Mouse (Mus musculus): ENCODE data around the gene Galk1. TPM values are rescaled to one million over a fixed set of nuclear protein-coding genes. Genes with fewer than 3 reads are reported as not detected.
"Not testable (repeated sequence)": the region's sequence is repeated elsewhere in the genome, so short reads cannot be mapped to it uniquely, and the experiment has no call there.

Galk1 gene
- polyA plus RNA-seq, 1 experiment = 46.9 TPM

DNA sequence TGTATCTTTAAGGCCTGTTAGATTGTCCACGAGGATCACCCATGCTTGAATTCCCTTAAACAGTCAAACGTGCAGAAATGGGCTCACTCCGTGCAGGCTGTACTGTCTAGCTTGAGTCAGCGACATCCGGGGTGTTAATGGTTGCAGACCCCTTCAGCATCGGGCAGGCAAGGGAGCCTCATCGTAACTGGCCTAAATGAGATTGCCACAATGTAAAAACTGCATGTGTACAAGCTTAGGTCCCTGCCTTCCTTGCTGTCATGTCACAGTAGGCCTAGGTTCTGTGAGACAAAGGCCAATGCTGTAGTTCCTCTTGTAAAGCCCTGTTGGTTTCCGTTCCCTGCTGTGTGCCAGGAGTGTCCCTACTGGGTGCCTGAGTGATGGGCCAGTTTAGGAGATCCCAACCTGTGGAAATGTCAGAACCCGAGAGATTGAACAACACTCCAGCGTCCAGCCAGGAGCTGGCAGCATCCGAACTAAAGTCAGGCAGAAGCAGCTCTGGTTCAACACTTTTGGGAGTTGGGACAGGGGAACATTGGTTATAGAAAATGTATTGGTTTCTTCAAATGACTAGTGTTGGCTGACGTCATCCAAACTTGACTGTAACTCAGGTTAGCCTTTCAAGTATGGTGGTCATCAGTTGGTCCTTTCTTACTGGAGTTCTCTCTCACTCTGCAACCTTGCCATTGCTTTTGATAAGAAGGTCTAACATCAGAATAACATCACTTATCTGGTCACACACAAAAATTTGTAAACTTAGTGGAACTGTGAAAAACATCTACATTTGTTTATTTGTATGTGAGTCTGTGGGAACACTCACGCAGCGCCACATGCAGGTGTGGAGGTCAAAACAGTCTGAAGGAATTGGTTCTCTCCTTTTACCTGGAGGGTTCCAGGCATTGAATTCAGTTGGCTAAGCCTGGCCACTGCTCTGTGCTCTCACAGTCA lies 18.7 kb upstream of the Galk1 start:
- no peak for DNase-seq (ENCODE audit: low read depth)

DNA sequence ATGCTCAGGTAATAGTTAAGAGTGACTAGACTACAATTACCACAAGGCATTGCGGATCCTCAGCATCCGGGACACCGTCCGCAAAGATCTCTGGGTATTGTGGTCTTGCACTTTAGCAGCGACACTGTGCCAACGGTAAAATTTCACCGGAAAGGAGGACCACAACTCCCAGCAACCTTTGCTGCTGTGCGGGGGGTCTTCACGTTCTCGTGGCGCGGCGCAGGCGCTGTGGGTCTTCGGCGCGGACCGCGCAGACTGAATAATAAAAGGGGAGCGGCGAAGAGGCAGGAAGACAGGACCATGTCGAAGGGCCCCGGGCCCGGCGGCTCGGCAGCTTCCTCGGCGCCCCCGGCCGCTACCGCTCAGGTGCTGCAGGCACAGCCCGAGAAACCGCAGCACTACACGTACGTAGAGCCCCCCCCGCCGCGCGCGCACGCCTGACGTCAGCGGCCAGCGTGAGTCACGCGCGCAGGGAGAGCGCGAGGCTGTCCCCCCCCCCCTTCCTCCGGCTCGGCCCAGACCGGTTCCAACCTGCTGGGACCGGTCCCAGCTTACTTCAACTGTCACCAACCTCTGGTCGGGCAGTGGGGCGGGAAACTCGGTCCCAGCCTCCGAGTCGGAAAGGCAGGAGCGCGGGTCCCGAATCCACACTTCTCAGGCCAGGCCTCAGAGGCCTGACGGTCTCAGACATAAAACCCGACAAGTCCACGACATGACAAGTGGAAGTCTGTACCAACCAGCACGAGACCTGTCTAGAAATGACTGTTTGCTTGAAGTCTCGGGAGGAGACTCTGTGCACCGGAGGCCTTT lies 17.8 kb upstream of the Galk1 start, which contains the start of gene Unk:
Unk (plus strand) TSS at position 235 of the 810 bp plus-strand sequence.
- peak; percentile 95 for DNase-seq (ENCODE audit: low read depth)

DNA sequence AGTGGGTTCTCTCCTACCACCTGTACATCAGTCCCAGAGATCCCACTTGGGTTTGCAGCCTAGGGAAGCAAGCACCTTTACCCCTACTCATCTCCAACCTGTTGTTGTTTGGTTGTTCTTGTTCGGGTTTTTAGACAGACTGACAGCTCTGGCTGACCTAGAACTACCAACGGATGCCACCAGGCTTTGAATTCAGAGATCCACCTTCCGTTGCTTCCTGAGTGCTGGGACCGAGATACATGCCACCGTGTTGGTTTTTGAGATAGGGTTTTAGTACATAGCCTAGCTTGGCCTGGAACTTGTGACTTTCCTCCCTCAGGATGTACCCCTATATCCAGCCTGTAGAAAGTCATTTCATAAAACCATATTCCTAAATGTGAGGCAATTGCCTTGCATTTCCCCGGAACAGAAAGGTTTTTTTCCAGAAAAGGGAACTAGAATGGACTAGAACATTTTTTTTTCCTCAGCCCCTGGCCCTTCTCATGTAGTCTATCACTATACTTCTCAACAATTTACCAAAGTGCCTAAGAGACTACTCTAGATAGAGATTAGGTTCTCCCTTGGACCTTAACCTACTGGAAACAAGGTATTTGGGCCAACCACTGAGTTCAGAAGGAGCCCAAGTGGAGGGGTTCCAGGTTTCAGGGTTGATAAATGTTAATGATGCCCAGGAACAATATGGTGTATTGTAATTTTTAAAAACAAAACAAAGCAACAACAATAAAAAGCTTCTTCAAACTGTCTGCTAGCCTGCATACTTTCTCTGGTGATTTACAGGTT lies 16.8 kb upstream of the Galk1 start:
- DNase-seq (ENCODE audit: low read depth) = no peak

DNA sequence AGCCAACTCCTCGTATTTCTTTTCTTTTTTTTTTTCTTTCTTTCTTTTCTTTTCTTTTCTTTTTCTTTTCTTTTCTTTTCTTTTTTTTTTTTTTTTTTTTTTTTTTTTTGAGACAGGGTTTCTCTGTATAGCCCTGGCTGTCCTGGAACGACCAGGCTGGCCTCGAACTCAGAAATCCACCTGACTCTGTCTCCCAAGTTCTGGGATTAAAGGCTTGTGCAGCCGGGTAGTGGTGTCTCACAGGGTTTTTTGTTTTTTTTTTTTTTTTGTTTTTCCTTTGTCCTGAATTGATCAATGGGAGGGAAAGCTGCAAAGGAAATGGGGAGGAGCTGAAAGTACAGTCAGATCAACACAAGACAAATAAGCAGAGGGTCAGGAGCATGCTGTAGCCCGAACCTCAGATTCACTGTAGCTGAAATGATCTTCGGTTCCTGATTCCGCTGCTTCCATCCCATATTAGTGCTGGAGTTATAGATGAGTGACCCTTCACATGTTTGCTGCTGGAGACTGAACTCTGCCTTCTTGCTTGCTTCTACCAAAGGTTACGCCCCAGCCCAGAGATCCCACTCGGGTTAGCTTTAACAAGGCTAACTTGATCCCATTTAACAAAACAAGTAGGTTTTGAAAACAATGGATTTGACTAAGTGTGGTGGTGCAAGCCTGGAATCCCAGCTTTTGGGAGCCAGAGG lies 15.8 kb upstream of the Galk1 start:
- DNase-seq (ENCODE audit: low read depth) = no peak

DNA sequence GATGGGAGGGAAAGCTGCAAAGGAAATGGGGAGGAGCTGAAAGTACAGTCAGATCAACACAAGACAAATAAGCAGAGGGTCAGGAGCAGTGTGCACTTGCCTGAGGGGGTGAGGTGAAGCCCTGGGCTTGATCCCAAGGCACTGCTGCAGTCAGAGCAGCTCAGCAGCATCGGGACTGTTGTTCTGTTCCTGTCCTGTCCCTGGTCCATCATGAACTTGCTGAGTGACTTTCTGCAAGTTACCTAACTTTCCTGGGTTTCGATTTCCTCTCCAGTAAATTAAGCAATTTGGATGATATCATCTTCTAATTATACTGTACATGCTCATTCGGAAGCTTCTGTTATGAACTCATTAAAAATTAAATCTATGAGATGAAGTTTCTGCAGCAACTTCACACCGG lies 15.2 kb upstream of the Galk1 start, which contains the start of gene H3f3b:
H3f3b (minus strand) TSS at position 207 of the 400 bp plus-strand sequence.
- DNase-seq (ENCODE audit: low read depth) = no peak

DNA sequence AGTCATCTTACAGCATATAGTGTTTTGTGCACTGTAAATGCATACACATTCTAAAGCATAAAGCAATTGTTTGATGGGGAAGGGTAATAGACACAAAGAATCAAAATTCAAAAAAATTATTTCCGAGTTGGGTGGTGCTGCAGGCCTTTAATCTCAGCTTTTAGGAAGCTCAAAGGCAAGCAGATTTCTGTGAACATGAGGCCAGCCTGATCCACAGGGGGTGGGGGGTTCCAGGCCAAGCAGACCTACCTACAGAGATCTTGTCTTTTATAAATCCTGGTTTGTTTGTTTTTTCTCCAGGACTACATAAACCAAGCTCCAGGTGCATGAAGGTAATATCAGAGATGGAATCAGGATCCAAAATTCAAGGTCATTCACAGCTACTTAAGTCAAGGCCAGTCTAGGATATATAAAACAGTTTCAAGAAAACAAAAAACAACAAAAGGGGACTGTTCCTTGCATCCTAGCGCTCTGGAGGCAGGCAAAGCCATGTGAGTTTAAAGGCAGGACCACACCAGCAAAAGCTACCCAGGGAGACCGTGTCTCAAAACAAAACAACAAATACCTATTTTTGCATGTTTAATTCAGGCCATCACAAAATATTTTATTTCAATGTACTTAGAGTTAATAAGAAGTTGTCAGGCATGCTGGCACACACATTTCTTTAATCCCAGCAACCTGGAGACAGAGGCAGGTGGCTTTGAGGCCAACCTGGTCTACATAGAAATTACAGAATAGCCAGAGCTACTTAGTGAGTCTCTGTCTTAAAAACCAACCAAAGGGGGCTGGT lies 12.7 kb upstream of the Galk1 start:
- no peak for DNase-seq (ENCODE audit: low read depth)

DNA sequence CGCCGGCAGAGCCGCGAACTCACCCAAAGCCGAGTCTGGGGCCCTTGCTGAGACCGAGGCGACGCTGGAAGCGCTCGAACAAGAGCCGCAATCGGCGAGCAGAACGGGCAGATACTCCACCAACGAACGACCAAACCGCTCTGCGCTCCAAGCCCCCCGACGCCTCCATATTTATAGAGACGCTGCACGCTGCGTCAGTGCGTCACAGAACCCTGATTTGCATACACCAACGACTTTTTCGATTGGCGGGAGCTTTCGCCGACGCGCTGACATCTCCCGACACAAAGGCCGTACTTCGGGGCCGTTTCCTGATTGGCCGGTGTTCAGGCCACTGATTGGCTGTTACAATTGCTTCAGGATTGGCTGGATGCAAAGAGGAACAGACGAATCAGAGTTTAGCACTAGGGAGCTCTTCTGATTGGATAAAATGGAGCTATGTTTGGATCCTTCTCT lies 11.9 kb upstream of the Galk1 start:
- DNase-seq (ENCODE audit: low read depth) = peak; percentile 95

DNA sequence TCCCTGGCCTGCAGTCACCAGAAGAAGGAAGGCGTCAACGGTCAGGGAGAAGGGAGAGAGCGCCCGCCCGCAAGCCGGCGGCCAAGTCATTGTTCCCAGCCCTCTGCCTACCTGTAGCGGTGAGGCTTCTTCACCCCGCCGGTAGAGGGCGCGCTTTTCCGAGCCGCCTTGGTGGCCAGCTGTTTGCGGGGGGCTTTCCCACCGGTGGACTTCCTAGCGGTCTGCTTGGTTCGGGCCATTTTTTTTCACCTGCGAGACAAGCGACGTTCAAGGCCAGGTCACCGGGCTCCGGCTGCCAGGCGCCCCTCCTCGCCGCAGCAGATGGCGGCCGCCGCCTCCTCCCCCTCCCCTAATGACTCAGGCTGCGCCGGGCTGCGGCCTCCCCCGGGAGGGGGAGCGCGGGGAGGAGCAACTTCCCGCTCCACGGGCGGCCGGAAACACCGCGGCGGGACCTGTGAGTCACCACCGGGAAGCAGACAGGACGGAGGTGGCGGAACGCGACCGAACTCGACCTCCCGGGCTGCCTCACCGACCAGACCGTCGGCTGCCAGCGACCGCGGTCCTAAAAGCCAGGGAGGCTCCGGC lies 11.3 kb upstream of the Galk1 start:
- DNase-seq (ENCODE audit: low read depth) = no peak

DNA sequence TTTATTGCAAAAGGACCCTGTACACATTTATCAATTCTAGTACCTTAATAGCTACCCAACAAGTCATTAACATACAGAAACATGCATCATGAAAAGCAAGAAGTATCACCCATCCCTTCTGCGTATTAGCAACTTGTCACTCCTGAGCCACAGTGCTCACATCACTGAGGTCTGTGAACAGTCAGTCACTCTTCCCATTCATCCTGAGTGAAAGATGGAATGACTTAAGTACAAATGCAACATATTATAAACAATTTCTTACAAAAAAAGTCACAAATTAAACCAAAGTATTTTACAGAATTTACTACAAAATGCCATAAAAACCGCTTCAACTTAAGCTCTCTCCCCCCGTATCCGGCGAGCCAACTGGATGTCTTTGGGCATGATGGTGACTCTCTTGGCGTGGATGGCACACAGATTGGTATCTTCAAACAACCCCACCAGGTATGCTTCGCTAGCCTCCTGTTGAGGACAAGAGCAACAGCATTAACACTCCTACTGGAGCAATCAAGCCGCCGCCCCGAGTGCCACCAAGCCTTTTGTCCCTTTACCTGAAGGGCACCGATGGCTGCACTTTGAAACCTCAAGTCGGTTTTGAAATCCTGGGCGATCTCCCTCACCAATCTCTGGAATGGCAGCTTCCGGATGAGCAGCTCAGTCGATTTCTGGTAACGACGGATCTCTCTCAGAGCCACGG lies 10.7 kb upstream of the Galk1 start:
- DNase-seq (ENCODE audit: low read depth) = not testable (repeated sequence)

DNA sequence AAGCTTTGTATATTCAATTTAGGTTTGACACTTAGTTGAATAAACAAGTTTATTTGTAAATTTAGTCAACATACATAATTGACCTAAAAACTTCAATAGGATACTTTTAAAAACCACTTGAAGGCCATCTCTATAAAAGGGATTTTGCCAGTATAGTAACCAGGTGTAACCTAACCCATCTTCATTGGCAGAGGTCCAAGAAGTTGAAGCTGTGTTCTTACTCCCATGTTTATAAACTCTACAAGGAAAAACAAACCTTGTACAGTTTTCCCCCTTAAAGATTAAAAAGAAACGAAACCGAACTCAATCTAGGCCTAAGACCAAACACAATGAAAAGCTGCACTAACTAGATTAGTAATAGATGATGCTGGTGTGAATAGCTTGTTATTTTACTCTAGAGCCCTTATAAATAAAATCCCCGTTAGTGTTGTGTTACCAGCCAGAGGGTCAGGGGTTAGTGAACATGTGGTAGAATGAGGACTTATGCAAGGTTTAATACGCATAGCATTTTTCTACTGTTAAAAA lies 9.8 kb upstream of the Galk1 start:
- DNase-seq (ENCODE audit: low read depth) = no peak

DNA sequence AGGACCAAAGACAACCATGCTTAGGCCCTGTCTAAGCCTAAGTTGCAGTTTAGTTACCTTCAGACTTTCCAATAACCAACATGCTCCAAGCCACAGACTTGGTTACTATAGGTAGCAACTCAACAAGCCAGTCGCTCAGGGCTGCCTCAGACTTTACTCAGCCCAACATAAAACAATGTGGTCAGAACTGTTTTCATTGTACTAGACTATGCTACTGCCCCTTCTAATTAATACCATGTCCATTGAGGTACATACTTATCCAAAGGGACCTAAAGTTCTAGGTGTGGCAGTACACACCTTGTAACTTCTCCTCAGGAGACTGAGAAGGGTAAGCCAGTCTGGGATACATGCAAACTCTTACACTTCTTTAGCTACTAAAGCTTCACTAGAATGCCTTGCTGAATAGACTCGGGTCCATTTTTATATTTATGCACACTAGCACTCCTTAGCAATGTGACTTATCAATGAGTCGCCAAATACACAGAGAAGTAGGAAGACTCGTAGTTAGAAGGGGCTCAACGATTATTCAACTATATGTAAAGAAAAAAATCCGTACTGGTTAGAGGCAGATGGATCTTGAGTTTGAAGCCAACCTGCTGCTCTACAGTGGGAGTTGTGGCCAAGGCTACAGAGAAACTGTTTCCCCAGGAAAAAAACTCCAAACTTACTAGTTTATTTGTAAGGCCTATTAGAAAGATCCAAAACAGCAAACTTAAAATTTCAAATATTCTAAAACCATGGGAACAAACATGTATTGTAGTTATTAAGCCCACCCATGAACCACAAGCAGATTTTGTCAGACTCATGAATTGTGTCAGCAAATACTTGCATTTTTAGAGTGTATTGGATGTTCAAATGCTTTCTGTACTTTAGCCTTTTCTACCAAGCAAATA lies 9.1 kb upstream of the Galk1 start:
- no peak for DNase-seq (ENCODE audit: low read depth)

DNA sequence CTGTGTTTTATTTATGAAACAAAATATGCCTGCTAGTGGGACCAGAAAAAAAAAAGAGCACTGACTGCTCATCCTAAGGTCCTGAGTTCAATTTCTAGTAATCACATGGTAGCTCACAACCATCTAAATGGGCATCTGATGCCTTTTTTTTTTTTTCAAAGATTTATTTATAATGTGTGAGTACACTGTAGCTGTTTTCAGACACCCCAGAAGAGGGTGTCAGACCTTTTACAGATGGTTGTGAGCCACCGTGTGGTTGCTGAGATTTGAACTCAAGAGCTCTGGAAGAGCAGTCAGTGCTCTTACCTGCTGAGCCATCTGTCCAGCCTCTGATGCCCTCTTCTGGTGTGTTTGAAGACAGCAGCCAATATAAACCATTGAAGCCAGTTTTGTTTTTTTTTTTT lies 8.0 kb upstream of the Galk1 start:
- no peak for DNase-seq (ENCODE audit: low read depth)

DNA sequence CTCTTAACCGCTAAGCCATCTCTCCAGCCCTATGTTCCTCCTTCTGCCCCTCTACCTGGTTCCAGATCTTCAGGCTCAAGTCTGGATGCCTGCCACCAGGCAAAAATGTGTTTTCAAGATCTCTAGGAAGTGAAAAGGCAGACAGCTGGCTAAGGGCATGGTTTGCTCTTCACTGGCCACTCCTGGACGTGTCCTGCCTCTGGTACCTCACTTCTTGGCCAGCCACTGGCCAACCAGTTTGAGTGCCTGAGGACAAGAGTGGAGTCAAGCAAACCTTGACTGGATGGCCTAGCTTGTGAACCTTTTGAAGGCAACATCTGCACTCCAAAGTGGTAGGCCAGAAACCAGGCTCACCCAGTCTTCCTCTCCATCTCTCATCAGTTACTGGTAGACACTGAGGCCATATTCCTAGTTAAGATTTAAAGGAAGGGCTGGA lies 7.5 kb upstream of the Galk1 start:
- no peak for DNase-seq (ENCODE audit: low read depth)

DNA sequence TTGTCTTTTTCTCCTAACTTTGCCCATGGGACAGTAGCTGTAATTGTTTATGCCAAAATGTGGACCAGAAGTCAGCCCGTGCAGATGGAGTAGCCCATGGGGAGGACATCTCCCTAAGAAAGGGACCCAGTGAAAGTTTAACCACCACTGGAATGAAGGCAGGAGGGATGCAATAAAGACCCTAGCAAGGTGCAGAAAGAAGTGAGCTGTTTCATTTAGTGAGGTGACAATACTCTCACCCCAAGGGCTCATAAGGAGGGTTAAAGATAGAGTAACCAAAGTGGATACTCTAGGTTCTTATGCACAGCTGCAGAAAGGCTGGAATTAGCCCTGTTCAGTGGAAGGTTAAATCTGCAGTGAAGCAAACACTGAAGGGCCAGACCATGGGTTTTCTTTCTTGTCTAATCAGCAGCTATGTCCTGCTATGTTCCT lies 6.9 kb upstream of the Galk1 start:
- DNase-seq (ENCODE audit: low read depth) = no peak

DNA sequence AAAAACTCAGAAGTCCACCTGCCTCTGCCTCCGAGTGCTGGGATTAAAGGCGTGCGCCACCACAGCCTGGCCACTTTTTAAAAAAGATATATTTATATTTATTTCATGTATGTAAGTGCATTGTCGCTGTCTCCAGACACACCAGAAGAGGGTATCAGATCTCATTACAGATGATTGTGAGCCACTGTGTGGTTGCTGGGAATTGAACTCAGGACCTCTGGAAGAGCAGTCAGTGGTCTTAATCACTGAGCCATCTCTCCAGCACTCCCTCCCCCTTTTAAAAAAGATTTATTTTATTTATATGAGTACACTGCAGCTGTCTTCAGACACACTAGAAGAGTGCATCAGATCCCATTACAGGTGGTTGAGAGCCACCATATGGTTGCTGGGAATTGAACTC lies 6.3 kb upstream of the Galk1 start:
- not testable (repeated sequence) for DNase-seq (ENCODE audit: low read depth)

DNA sequence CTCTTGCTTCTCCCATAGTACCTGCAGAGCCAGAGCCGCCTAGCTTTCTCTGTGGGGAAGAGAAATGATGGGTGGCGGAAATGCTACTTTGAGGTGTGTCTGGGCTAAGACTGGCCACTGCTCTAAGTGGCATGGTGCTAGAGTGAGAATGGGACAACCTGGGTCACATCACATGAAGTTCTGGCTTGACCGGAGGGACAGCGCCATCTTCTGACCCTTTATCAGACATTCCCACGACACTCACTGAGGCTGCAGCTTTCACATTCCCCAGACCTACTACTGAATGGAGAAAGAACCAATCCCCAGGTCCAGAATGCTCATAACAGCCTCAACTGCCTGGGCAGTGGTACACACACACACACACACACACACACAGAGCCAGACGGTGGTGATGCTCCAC lies 5.6 kb upstream of the Galk1 start:
- DNase-seq (ENCODE audit: low read depth) = no peak

DNA sequence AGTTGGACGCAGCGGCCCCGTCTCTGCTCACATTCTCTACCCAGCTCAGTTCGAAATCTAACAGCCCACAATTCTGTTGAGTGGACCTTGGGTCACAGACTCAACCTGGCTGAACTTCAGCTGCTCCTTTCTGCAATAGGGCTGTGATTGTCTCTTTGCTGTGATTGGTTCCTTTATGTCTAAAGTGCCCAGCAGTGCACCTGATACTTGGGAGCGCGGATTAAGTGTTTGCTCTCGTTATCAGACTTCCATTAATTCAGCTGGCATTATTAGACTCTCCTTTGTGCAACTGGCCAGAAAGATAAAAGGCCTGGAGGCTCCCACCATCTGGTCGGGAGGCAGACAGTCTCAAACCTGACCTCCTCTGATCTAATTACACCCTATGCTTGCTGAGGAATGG lies 2.3 kb upstream of the Galk1 start:
- DNase-seq (ENCODE audit: low read depth) = no peak

All from gonadal fat pad, adult 2 months (tissue).